Mouse (Mus musculus) heart, adult 8-10 months (tissue): Measurements from ENCODE around the gene Rnf8. TPM values are rescaled to one million over a fixed set of nuclear protein-coding genes. Genes with fewer than 3 reads are reported as not detected.
A peak's percentile ranks its signal among the peaks of the same experiment; 100 is the strongest.

Experiments used
- DNase-seq: peaks from one replicate; pipeline ENCODE4 v3.0.0; 2022; ENCODE audit warnings: low spot score
- total RNA-seq, 4 experiments: library from RNA; stranded (reverse); gene quantifications; 2 replicates each; pipeline ENCODE4 v1.2.4; 2022

The Rnf8 gene
- total RNA-seq, 4 experiments from 2014 or later, result 16.1 to 20.7 (median 18.9) TPM

GRCm38 (mm10) chr17:29623488-29623887 is 8.9 kb downstream of the Rnf8 start:
- no peak for DNase-seq

GRCm38 (mm10) chr17:29627285-29627684 is 12.7 kb downstream of the Rnf8 start:
- no peak for DNase-seq

GRCm38 (mm10) chr17:29628946-29629345 is 14.4 kb downstream of the Rnf8 start:
- no peak for DNase-seq

- no peak for DNase-seq
Observed at GRCm38 (mm10) chr17:29629620-29630019, 15.0 kb downstream of the Rnf8 start.

GRCm38 (mm10) chr17:29632312-29632711 is 17.7 kb downstream of the Rnf8 start:
- DNase-seq, result no peak

GRCm38 (mm10) chr17:29635492-29635891 is 20.9 kb downstream of the Rnf8 start:
- DNase-seq, result no peak

- DNase-seq, result no peak
Observed at GRCm38 (mm10) chr17:29636118-29636517, 21.5 kb downstream of the Rnf8 start.

- peak; percentile 37 for DNase-seq
Observed at GRCm38 (mm10) chr17:29637377-29637776, 22.8 kb downstream of the Rnf8 start.

- no peak for DNase-seq
Observed at GRCm38 (mm10) chr17:29637895-29638294, 23.3 kb downstream of the Rnf8 start.

- DNase-seq, result no peak
Observed at GRCm38 (mm10) chr17:29640971-29641370, 26.4 kb downstream of the Rnf8 start.

- no peak for DNase-seq
Observed at GRCm38 (mm10) chr17:29642219-29642618, 27.6 kb downstream of the Rnf8 start.

- no peak for DNase-seq
Observed at GRCm38 (mm10) chr17:29658249-29658648, 43.7 kb downstream of the Rnf8 start.

- DNase-seq, result peak; percentile 94
Observed at GRCm38 (mm10) chr17:29660076-29660761, 45.6 kb downstream of the Rnf8 start, which contains the start of gene Cmtr1. Cmtr1 (plus strand) TSS chr17:29660595.

GRCm38 (mm10) chr17:29660762-29661391 is 46.3 kb downstream of the Rnf8 start:
- no peak for DNase-seq

- no peak for DNase-seq
Observed at GRCm38 (mm10) chr17:29662145-29662544, 47.6 kb downstream of the Rnf8 start.

- no peak for DNase-seq
Observed at GRCm38 (mm10) chr17:29668051-29668986, 53.7 kb downstream of the Rnf8 start.

GRCm38 (mm10) chr17:29669030-29669429 is 54.4 kb downstream of the Rnf8 start:
- DNase-seq, result no peak

- DNase-seq, result no peak
Observed at GRCm38 (mm10) chr17:29669936-29670335, 55.3 kb downstream of the Rnf8 start.

- DNase-seq, result peak; percentile 13
Observed at GRCm38 (mm10) chr17:29671021-29671420, 56.4 kb downstream of the Rnf8 start.

- no peak for DNase-seq
Observed at GRCm38 (mm10) chr17:29673325-29673724, 58.7 kb downstream of the Rnf8 start.

- no peak for DNase-seq
Observed at GRCm38 (mm10) chr17:29678526-29678925, 63.9 kb downstream of the Rnf8 start.
